Comparison of ENCODE assay signal across 8 mouse cellular contexts in the genomic region with DNA sequence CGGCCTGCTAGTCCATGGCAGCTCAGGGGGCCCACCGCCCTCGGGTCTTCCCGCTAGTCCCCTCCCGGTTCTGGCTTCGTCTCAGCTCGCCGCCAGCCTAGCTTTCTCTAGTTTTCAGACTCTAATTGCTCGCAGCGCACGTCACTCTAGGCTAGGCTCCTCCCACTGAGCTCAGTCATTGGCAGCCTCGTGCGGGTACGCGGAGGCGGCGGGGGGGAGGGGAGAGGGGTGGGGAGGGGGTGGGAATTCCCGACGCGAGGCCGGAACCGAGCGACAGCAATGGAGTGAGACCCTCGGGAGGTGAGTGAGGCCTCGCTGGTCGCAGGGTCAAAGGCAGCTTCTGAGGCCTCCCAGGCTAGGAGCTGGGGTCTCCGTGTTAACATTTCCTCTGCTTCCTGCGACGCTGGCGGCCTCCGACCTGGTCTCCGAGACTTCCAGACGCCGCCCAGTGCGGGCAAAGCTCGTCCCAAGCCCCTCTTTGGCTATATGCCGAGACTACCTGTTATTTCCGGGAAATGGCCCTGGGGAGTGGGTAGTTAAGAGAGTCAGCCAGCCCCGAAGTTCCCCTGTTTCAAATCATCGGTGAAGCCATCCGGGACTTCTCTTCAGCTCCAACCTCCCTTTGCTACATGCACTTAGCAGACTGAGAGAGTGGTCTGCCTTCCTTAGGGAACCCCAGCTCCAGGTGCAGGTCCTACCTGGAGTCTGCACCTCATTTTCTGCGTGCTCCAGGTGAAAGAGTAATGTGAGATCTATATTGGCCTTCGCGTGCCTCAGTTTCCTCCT. TPM values are rescaled to one million over a fixed set of nuclear protein-coding genes. Genes with fewer than 3 reads are reported as not detected.
DNase-seq lines count a peak whose midpoint lies in the region; ATAC-seq lines count a peak whose summit lies in the region.

A gene (plus strand): TSS at position 213 of the 786 bp plus-strand sequence.

- peak within 1 kb of the TSS; percentile 70 for H3K4me2 ChIP-seq in hindbrain, embryonic 11.5 days (replicated peaks; ENCODE audit: low read depth, low read length)

- 0% methylated on average over 36 of the region's 44 CpGs for WGBS in hindbrain, embryonic 11.5 days

- H3K36me3 ChIP-seq in hindbrain, embryonic 11.5 days (ENCODE audit: control insufficient read depth, insufficient read depth, low read length) = no peaks in the 10 kb centered on the region

- peak within 1 kb of the TSS; percentile 76 for H3K9ac ChIP-seq in hindbrain, embryonic 11.5 days (ENCODE audit: low read depth, low read length)

- H3K27me3 ChIP-seq in hindbrain, embryonic 11.5 days (ENCODE audit: control insufficient read depth, insufficient read depth, low read length) = no peaks in the 10 kb centered on the region

- peaks cover 6% of the 10 kb centered on the region; the same call in 1 of the 2 replicates for H3K4me1 ChIP-seq in hindbrain, embryonic 11.5 days (replicated peaks; ENCODE audit: control insufficient read depth, insufficient read depth, low read length)

- no peaks in the 10 kb centered on the region for H3K9me3 ChIP-seq in hindbrain, embryonic 11.5 days (ENCODE audit: control insufficient read depth, low read length)

- peak within 1 kb of the TSS; percentile 58 for H3K4me3 ChIP-seq in hindbrain, embryonic 11.5 days (ENCODE audit: low read depth, low read length)

- ATAC-seq in hindbrain, embryonic 11.5 days (ENCODE audit: low FRiP score) = peak; percentile 96

- H3K27ac ChIP-seq in hindbrain, embryonic 11.5 days (ENCODE audit: low read depth, low read length) = peak within 1 kb of the TSS; percentile 70

- DNase-seq in MN1 (ENCODE audit: low spot score) = peak; percentile 95
- DNase-seq in cerebellum, adult 9-10 months = peak; percentile 95
- peak; percentile 92 to 94 for DNase-seq in frontal cortex, adult 2 months (ENCODE audit: extremely low spot score in 1 of 2, low spot score in 1 of 2)
- DNase-seq in hindbrain, embryonic 11.5 days (ENCODE audit: low spot score) = peak; percentile 95
- DNase-seq in layer of hippocampus, postnatal 10 days (ENCODE audit: low spot score in 2 of 2) = peak; percentile 91 to 92
- DNase-seq in lung, postnatal 10 days = peak; percentile 97
- DNase-seq in retina, adult 2 months (ENCODE audit: low read depth, low spot score) = peak; percentile 76
- peak; percentile 88 to 94 for DNase-seq in thymus, postnatal 36 days

RNA-seq across cellular contexts. Expression of the gene that starts here (rescaled TPM):
- polyA plus RNA-seq in frontal cortex, adult 2 months (2012; rRNA removed) = 33.7 and 36.1 TPM in 2 replicates
- polyA plus RNA-seq in hindbrain, embryonic 11.5 days (2014; fragmentation: Nextera tagmentation; extraction: Ambion mirVana) = 49.1 and 55.3 TPM in 2 replicates
- 10 to 100 TPM; 48.6 to 52.3 TPM for total RNA-seq in layer of hippocampus, postnatal 10 days (2021)

Comparison
In these comparisons a context has a peak if more than half of its experiments do, and no peak if none do; other contexts are left out.
1. Peak in every context shown above with its lines: DNase-seq, ATAC-seq, H3K4me3 ChIP-seq and H3K27ac ChIP-seq.